Mouse (Mus musculus) heart, embryonic 11.5 days (tissue): Measurements from ENCODE around the gene Klrb1c. TPM values are rescaled to one million over a fixed set of nuclear protein-coding genes. Genes with fewer than 3 reads are reported as not detected.
"Not testable (repeated sequence)": the region's sequence is repeated elsewhere in the genome, so short reads cannot be mapped to it uniquely, and the experiment has no call there.

Experiments
- ATAC-seq: fragments of 200-750 bp; cut with Nextera tagmentation; replicated peaks from 2 replicates; pipeline ENCODE4 v1.8.0; 2017; ENCODE audit warnings: moderate library complexity; ENCODE audit not compliant: insufficient number of reproducible peaks, low FRiP score, low TSS enrichment
- H3K27ac ChIP-seq: fragments of 300-500 bp; sonication (generic); 2 replicates; pipeline ENCODE4 v1.5.1; 2014; ENCODE audit warnings: mild to moderate bottlenecking, low read depth, low read length
- H3K27me3 ChIP-seq: fragments of 300-500 bp; sonication (generic); 2 replicates; pipeline ENCODE4 v1.6.1; 2014; ENCODE audit warnings: mild to moderate bottlenecking, low read length, mixed read lengths; ENCODE audit not compliant: control insufficient read depth, insufficient read depth
- H3K36me3 ChIP-seq: fragments of 300-500 bp; sonication (generic); 2 replicates; pipeline ENCODE4 v1.6.1; 2014; ENCODE audit warnings: mild to moderate bottlenecking, low read length, moderate library complexity, mixed read lengths; ENCODE audit not compliant: control insufficient read depth, insufficient read depth
- H3K4me1 ChIP-seq: fragments of 300-500 bp; sonication (generic); 2 replicates; pipeline ENCODE4 v1.6.1; 2014; ENCODE audit warnings: low read length; ENCODE audit not compliant: control insufficient read depth, insufficient read depth
- H3K4me2 ChIP-seq: fragments of 300-500 bp; sonication (generic); 2 replicates; pipeline ENCODE4 v1.6.1; 2014; ENCODE audit warnings: mild to moderate bottlenecking, moderate library complexity
- H3K4me3 ChIP-seq: fragments of 300-500 bp; sonication (generic); 2 replicates; pipeline ENCODE4 v1.5.1; 2014; ENCODE audit warnings: low read depth, low read length
- H3K9ac ChIP-seq: fragments of 300-500 bp; sonication (generic); 2 replicates; pipeline ENCODE4 v1.6.1; 2014; ENCODE audit warnings: mild to moderate bottlenecking, low read depth, low read length, moderate library complexity
- H3K9me3 ChIP-seq: fragments of 300-500 bp; sonication (generic); replicated peaks from 2 replicates; pipeline ENCODE4 v1.6.1; 2016; ENCODE audit warnings: low read length; ENCODE audit not compliant: control insufficient read depth
- WGBS: fragments of 180-500 bp; shearing (Covaris S2); extraction: QIAGEN DNeasy Blood & Tissue Kit; methylation state at CpG from one replicate; pipeline ENCODE4 v1.1.7; 2014; ENCODE audit not compliant: insufficient replicate concordance; 5-methylcytosine and 5-hydroxymethylcytosine counted together
- polyA plus RNA-seq: library from polyadenylated mRNA; unstranded; fragments of >200 nt; fragmentation: Nextera tagmentation; extraction: Ambion mirVana; gene quantifications from 2 replicates; pipeline ENCODE4 v1.2.1, GENCODE M21; 2014

The Klrb1c gene
- polyA plus RNA-seq, 1 experiment from 2014 or later = not detected

GRCm38 (mm10) chr6:128799896-128800270, 10.9 kb upstream of the Klrb1c start:
- no peaks in the 10 kb centered on the region for H3K27me3 ChIP-seq
- no peak overlapping the region for H3K27ac ChIP-seq
- peak overlapping the region; percentile 66 for H3K4me2 ChIP-seq
- 0 out of 2 replicates have a peak overlapping the region, but pooled peaks have one; percentile 69 for H3K9ac ChIP-seq
- 0 out of 2 replicates have a peak, but pooled peaks cover 3% of the 10 kb centered on the region for H3K4me1 ChIP-seq
- H3K4me3 ChIP-seq = peak overlapping the region; percentile 68
- no peaks in the 10 kb centered on the region for H3K36me3 ChIP-seq
- no peak for ATAC-seq
- H3K9me3 ChIP-seq = no peaks in the 10 kb centered on the region
- 24% methylated on average over 7 of the region's 7 CpGs for WGBS

- H3K4me3 ChIP-seq = peak overlapping the region; percentile 68
- H3K36me3 ChIP-seq, H3K4me1 ChIP-seq, H3K27me3 ChIP-seq, H3K9me3 ChIP-seq: not testable (repeated sequence)
- H3K9ac ChIP-seq = peak overlapping the region; percentile 74
- ATAC-seq = peak; percentile 77
- peak overlapping the region; percentile 66 for H3K4me2 ChIP-seq
- under 1% methylated on average over 49 of the region's 49 CpGs for WGBS
- 0 out of 2 replicates have a peak overlapping the region, but pooled peaks have one; percentile 15 for H3K27ac ChIP-seq
Measured at GRCm38 (mm10) chr6:128799144-128799895, 10.3 kb upstream of the Klrb1c start.

- H3K9me3 ChIP-seq, H3K36me3 ChIP-seq, H3K4me1 ChIP-seq, H3K27me3 ChIP-seq: not testable (repeated sequence)
- Histone ChIP-seq H3K4me2 (peak overlapping the region; percentile 56), H3K27ac (0 out of 2 replicates have a peak overlapping the region, but pooled peaks have one; percentile 15), H3K4me3 (peak overlapping the region; percentile 68), H3K9ac (peak overlapping the region; percentile 74)
- ATAC-seq = peak; percentile 62
- WGBS = under 1% methylated on average over 20 of the region's 20 CpGs
Measured at GRCm38 (mm10) chr6:128798772-128799143, 9.7 kb upstream of the Klrb1c start.

- no peaks in the 10 kb centered on the region for H3K9me3 ChIP-seq
- no peak overlapping the region for H3K27ac ChIP-seq
- ATAC-seq = no peak
- H3K9ac ChIP-seq = 0 out of 2 replicates have a peak overlapping the region, but pooled peaks have one; percentile 36
- peak overlapping the region; percentile 68 for H3K4me3 ChIP-seq
- H3K4me2 ChIP-seq = peak overlapping the region; percentile 71
- H3K27me3 ChIP-seq = no peaks in the 10 kb centered on the region
- WGBS = 16% methylated on average over 15 of the region's 15 CpGs
- H3K36me3 ChIP-seq = no peaks in the 10 kb centered on the region
- 0 out of 2 replicates have a peak, but pooled peaks cover 3% of the 10 kb centered on the region for H3K4me1 ChIP-seq
Measured at GRCm38 (mm10) chr6:128797936-128798771, 9.1 kb upstream of the Klrb1c start.

GRCm38 (mm10) chr6:128797185-128797905, 8.3 kb upstream of the Klrb1c start:
- Histone ChIP-seq H3K27me3 (no peaks in the 10 kb centered on the region), H3K4me2 (peak overlapping the region; percentile 71), H3K4me3 (peak overlapping the region; percentile 68; the same call in 1 of the 2 replicates), H3K9ac (0 out of 2 replicates have a peak overlapping the region, but pooled peaks have one; percentile 36), H3K9me3 (no peaks in the 10 kb centered on the region), H3K36me3 (no peaks in the 10 kb centered on the region), H3K4me1 (0 out of 2 replicates have a peak, but pooled peaks cover 3% of the 10 kb centered on the region), H3K27ac (no peak overlapping the region)
- ATAC-seq = no peak
- 71% methylated on average over 12 of the region's 12 CpGs for WGBS

- H3K4me3 ChIP-seq = no peak overlapping the region
- no peak overlapping the region for H3K27ac ChIP-seq
- no peak for ATAC-seq
- no peaks in the 10 kb centered on the region for H3K27me3 ChIP-seq
- H3K4me1 ChIP-seq = 0 out of 2 replicates have a peak, but pooled peaks cover 3% of the 10 kb centered on the region
- H3K4me2 ChIP-seq = no peak overlapping the region
- no peak overlapping the region for H3K9ac ChIP-seq
- no peaks in the 10 kb centered on the region for H3K36me3 ChIP-seq
- H3K9me3 ChIP-seq = no peaks in the 10 kb centered on the region
- 58% methylated on average over 8 of the region's 8 CpGs for WGBS
Measured at GRCm38 (mm10) chr6:128796321-128796955, 7.4 kb upstream of the Klrb1c start.

- no peak overlapping the region for H3K4me3 ChIP-seq
- no peak for ATAC-seq
- no peaks in the 10 kb centered on the region for H3K27me3 ChIP-seq
- H3K9me3 ChIP-seq = no peaks in the 10 kb centered on the region
- H3K4me1 ChIP-seq = 0 out of 2 replicates have a peak, but pooled peaks cover 3% of the 10 kb centered on the region
- no peak overlapping the region for H3K4me2 ChIP-seq
- WGBS = 20% methylated on average over 6 of the region's 6 CpGs
- no peaks in the 10 kb centered on the region for H3K36me3 ChIP-seq
- H3K27ac ChIP-seq = no peak overlapping the region
- no peak overlapping the region for H3K9ac ChIP-seq
Measured at GRCm38 (mm10) chr6:128793734-128794133, 4.7 kb upstream of the Klrb1c start.
